16 mouse cellular contexts compared by ENCODE assay signal in genomic region chr9:48374357-48374756, GRCm38 (mm10).
"Had no signal": no experiment of that assay in that cellular context is flagged by ENCODE, and none has a peak within 500 bp of the region (broad histone marks: within the 10 kb centered on the region; RNA-seq: fewer than 3 reads in every experiment).

No protein-coding gene starts in this region.

- H3K27ac ChIP-seq: kidney, embryonic 15.5 days; midbrain, embryonic 12.5 days; stomach, postnatal 0 days had no signal

- DNase-seq: kidney, adult 2 months; kidney, postnatal 14 days; layer of hippocampus, adult 9-11 months; left cerebral cortex, postnatal 4 days; lung, adult 2 months; lung, postnatal 36 days; right cerebral cortex, adult 18-20 months; right cerebral cortex, postnatal 25 days; thymus, postnatal 14 days had no signal

- H3K27me3 ChIP-seq: kidney, embryonic 15.5 days; megakaryocyte, embryonic 14.5 days; midbrain, embryonic 12.5 days had no signal

- H3K4me1 ChIP-seq: kidney, embryonic 15.5 days; midbrain, embryonic 12.5 days had no signal

- H3K36me3 ChIP-seq: kidney, embryonic 15.5 days; midbrain, embryonic 12.5 days had no signal

- ATAC-seq: intestine, embryonic 16.5 days; lung, postnatal 0 days; midbrain, embryonic 16.5 days had no signal

- H3K4me2 ChIP-seq: kidney, embryonic 15.5 days; midbrain, embryonic 12.5 days had no signal

- H3K4me3 ChIP-seq: kidney, embryonic 15.5 days; megakaryocyte, embryonic 14.5 days; midbrain, embryonic 12.5 days had no signal

- H3K9me3 ChIP-seq: kidney, embryonic 15.5 days; megakaryocyte, embryonic 14.5 days; midbrain, embryonic 12.5 days had no signal

- H3K9ac ChIP-seq: kidney, embryonic 15.5 days; midbrain, embryonic 12.5 days had no signal
